Mouse (Mus musculus) E14TG2a.4 (cell line): Measurements from ENCODE around the gene Akirin1.

ENCODE experiments used
- H3K27me3 ChIP-seq: 2 replicates; pipeline ENCODE4 v1.6.1; 2014; ENCODE audit warnings: low read length, control low read depth; ENCODE audit not compliant: insufficient read depth
- H3K36me3 ChIP-seq: 2 replicates; pipeline ENCODE4 v1.6.1; 2014; ENCODE audit warnings: low read length, control low read depth; ENCODE audit not compliant: insufficient read depth
- H3K4me1 ChIP-seq: replicated peaks from 2 replicates; pipeline ENCODE4 v1.6.1; 2014; ENCODE audit warnings: low read depth, low read length, control low read depth
- H3K4me3 ChIP-seq: replicated peaks from 2 replicates; pipeline ENCODE4 v1.5.1; 2014; ENCODE audit warnings: mild to moderate bottlenecking, low read length
- H3K9me3 ChIP-seq: 2 replicates; pipeline ENCODE4 v1.6.1; 2014; ENCODE audit warnings: low read length, control low read depth
- CTCF ChIP-seq: conservative IDR thresholded peaks from 2 replicates; pipeline ENCODE4 v1.5.1; 2014; ENCODE audit warnings: low read length
- NANOG ChIP-seq: IDR thresholded peaks from 2 replicates; pipeline ENCODE4 v1.6.1; 2014; ENCODE audit warnings: borderline replicate concordance, low read length, mixed read lengths
- POU5F1 ChIP-seq: IDR thresholded peaks from 2 replicates; pipeline ENCODE4 v1.6.1; 2014; ENCODE audit warnings: low read length, borderline replicate concordance

Akirin1 gene

DNA sequence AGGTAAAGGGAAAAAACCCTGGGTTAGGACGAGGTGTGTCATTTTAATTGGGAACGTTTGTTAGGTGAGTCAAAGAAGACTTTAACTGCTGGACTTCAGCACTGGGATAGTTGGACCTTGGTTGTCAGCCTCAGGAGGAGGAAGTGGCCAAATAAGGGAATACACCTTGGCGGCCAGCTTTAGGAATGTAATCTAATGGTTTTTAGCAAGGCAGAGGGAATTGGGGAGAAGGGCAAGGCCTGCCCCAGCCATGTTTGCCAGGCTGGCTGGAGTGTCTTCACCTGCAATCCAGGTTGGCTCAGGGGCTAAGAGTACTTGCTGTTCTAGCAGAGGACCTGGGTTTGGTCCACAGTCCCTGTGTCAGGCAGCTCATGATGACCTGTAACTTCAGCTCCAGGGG lies 17.7 kb upstream of the Akirin1 start:
- peaks cover 24% of the 10 kb centered on the region for H3K4me1 ChIP-seq
- H3K9me3 ChIP-seq, result no peaks in the 10 kb centered on the region
- H3K36me3 ChIP-seq, result no peaks in the 10 kb centered on the region
- no peaks in the 10 kb centered on the region for H3K27me3 ChIP-seq
- no peak overlapping the region for H3K4me3 ChIP-seq
- TF ChIP-seq CTCF (no peak), POU5F1 (no peak), NANOG (no peak)

DNA sequence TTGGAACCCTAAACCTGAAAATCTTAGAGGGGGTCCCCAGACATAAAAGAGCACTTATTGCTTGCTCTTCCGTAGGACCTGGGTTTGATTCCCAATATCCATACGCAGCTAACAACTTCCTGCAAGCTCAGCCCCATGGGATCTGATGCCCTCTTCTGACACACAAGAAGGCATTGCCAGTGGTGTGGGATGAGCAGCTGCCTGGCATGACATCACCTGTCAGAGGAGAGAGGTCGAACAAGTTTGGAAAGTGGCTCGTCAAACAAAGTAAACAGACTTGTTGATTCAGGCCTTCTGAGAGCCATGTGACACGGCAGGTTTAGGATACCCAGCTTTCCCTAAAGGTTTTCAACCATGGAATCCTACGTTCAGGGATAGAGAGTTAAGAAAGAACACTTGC lies 14.9 kb upstream of the Akirin1 start:
- H3K36me3 ChIP-seq, result no peaks in the 10 kb centered on the region
- H3K4me3 ChIP-seq, result no peak overlapping the region
- H3K9me3 ChIP-seq, result no peaks in the 10 kb centered on the region
- peaks cover 26% of the 10 kb centered on the region for H3K4me1 ChIP-seq
- H3K27me3 ChIP-seq, result no peaks in the 10 kb centered on the region
- no peak for TF ChIP-seq NANOG
- no peak for TF ChIP-seq POU5F1

DNA sequence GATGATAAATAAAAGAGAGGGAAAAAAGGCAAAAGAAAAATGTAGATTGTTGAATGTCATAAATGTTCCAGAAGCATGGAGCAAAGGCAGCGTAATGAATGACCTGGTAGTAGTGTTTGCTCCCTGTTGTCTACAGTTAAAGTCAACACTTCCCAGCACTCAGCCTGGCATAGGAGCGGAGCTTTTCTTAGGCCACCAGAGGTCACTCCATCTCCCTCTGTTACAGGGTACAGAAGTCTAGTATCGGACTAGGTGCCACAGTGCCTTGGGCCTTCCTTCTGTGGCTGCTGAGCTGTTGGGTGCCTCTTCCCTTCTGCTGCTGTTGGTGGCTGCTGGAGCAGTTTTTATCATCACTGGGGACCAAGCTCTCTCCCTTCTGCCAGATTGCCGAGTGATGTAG lies 8.2 kb upstream of the Akirin1 start:
- no peaks in the 10 kb centered on the region for H3K9me3 ChIP-seq
- no peak overlapping the region for H3K4me3 ChIP-seq
- no peak for TF ChIP-seq POU5F1
- peak; percentile 28 for TF ChIP-seq CTCF
- TF ChIP-seq NANOG, result no peak
- no peaks in the 10 kb centered on the region for H3K36me3 ChIP-seq
- H3K27me3 ChIP-seq, result no peaks in the 10 kb centered on the region
- 0 out of 2 replicates have a peak, but pooled peaks cover 4% of the 10 kb centered on the region for H3K4me1 ChIP-seq

DNA sequence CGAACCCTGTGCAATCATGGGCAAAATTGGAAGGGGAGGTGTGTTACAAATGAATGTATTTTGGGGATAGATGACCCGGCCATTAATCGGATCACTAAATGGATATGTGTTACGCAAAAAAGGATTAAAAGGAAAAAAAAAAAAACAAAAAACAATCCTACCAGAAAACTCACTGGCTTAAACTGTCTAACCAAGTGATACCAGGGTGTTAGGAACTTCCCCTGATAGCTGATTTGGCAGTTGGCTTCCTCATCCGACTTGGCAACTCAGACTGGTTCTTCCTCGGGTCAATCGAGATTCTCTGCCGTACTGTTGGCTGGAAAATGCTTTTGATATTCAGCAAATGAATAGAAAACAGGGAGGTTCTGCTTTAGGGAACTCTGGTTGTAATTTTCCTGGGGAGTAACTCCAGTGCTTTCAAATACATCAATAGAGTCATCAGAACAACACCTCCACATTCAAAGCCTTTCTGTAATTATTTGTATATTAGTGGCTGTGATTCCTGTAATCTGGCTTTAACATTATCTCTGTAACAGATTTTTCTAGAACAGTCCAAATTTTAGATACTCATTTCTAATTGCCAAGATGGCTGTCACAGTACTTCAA lies 665 bp upstream of the Akirin1 start:
- Histone ChIP-seq H3K9me3 (no peaks in the 10 kb centered on the region), H3K27me3 (peaks cover 4% of the 10 kb centered on the region; the same call in 1 of the 2 replicates), H3K36me3 (peaks cover 9% of the 10 kb centered on the region; the same call in 1 of the 2 replicates), H3K4me3 (peak overlapping the region; percentile 98), H3K4me1 (peaks cover 42% of the 10 kb centered on the region)
- TF ChIP-seq CTCF (no peak), NANOG (no peak), POU5F1 (no peak)

DNA sequence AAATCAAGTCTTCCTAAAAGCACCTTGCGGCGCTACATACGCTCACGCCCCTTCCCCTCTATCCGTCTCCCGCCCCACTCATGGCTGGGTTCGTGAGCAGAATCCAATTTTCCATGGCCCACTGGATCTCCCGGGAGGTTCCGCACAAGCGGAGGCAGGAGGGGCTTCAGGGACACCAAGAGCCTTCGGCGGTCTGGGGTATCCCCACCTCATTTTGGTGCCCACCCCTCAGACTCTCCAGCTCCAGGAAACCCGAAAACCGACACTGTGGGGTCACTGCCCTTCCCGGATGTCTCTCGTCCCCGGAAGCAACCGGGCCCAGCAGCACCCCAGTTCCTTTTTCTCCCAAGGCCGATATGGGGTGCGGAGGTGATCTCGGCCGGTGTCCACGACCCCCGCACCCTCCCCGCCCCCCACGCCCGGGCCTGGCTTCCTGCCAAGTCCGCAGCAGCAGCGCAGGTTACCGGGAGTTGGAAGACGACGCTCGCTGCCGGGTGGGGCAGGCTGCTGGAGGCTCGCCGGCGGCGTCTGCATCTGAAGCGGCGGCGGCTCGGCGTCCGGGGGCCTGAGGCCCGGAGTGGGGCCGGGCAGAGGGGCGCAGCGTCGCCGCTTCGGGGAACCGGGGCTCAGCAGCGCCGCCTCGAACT lies 538 bp downstream of the Akirin1 start:
- Histone ChIP-seq H3K27me3 (peaks cover 4% of the 10 kb centered on the region; the same call in 1 of the 2 replicates), H3K9me3 (no peaks in the 10 kb centered on the region), H3K36me3 (peaks cover 9% of the 10 kb centered on the region; the same call in 1 of the 2 replicates), H3K4me3 (peak overlapping the region; percentile 98), H3K4me1 (peaks cover 51% of the 10 kb centered on the region)
- TF ChIP-seq CTCF (no peak), NANOG (no peak), POU5F1 (no peak)

DNA sequence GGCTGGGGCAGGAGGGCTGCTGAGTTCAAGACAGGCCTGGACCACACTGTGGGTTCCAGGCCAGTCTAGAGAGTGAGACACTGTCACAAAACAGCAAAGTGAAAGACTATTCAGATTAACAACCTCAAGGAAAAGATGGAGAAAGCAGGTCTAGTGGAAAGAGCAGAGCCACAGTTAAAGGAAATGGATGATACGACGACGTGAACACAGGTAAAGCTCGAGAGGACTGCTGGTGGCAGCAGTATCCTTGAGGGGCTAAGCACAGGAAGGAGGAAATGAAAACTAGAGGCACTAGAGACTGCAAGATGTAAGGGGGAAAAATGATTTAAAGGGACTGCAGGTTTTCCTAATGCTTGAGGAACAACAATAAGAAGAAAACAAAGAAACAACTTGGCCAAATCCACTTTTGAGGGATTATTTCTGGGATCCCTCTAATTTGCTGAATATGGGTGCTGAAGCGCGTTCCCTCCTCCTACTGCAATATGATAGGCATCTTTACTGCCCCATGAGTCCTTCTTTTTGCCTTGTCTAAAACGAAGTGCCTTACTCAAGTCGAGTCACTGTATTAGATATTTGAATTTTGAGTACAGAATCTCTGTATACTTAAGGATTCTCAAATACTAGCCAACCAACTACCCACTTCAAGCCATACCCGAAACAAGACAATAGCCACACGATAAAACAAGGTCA lies 1.3 kb downstream of the Akirin1 start:
- Histone ChIP-seq H3K9me3 (no peaks in the 10 kb centered on the region), H3K36me3 (peaks cover 9% of the 10 kb centered on the region; the same call in 1 of the 2 replicates), H3K4me3 (peak overlapping the region; percentile 98), H3K27me3 (peaks cover 4% of the 10 kb centered on the region; the same call in 1 of the 2 replicates), H3K4me1 (peaks cover 54% of the 10 kb centered on the region)
- TF ChIP-seq NANOG (no peak), CTCF (no peak), POU5F1 (no peak)

DNA sequence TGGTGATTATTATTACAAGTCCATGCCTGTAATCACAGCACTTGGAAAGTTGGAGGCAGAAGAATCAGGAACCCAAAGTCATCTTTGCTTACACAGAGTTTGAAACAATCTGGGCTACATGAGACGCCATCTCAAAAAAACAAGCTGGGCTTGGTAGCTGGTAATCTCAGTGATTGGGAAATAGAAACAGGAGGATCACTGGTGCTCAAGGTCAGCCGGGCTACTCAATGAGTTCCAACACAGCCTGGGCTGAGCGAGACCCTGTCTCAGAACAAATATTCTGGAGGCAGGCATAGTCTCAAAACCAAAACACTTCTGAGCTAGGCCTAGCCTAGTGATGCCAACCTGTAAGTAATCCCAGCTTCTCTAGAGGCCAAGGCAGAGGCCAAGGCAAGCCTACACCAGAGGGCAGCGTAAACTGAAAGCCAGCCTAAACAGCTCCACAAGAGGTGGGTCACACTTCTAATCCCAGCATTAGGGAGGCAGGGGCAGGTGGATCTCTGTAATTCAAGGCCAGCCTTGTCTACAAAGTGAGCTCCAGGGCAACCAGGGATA lies 4.8 kb downstream of the Akirin1 start:
- TF ChIP-seq NANOG, result no peak

DNA sequence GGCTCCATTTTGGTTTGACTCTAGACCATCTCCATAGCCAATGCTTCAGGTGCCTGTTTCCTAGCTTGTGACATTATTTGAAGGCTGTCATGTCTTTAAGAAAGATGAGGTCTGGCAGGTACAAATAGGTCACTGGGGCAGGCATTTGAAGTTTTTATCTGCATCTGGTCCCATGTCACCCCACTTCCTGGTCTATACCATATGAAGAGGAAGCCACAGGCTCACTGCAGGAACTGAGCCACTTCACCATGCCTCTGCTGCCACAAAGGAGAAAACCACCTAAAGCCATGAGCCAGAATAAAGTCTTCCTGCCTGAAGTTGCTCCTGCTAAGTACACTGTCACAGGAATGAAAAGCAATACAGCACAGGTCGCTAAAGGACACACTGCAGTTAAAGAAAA lies 7.3 kb downstream of the Akirin1 start:
- no peak overlapping the region for H3K4me3 ChIP-seq
- no peaks in the 10 kb centered on the region for H3K27me3 ChIP-seq
- peaks cover 31% of the 10 kb centered on the region for H3K4me1 ChIP-seq
- TF ChIP-seq NANOG (no peak), POU5F1 (no peak), CTCF (no peak)
- no peaks in the 10 kb centered on the region for H3K9me3 ChIP-seq
- H3K36me3 ChIP-seq, result peaks cover 67% of the 10 kb centered on the region

More for the DNA sequence above, 4.8 kb downstream of the Akirin1 start:
- Histone ChIP-seq H3K9me3 (no peaks in the 10 kb centered on the region), H3K36me3 (peaks cover 43% of the 10 kb centered on the region), H3K4me3 (no peak overlapping the region), H3K4me1 (peaks cover 45% of the 10 kb centered on the region), H3K27me3 (no peaks in the 10 kb centered on the region)

DNA sequence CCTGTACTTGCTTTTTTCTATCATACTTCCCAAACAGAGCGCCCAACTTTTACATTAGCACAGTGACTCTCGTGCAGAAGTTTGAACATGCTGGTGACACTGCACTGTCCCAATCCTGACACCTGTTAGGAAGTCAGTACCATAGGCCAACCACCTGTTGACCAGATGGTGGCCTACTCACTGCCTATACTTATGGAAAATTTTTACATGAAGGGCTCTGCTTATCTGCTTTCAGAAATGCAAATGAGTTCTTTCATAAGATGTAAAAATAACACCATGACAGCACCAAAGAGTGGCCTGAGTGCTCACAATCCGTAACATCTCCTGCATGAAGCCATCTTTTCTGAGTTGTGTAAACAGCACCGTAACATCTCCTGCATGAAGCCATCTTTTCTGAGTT lies 11.4 kb downstream of the Akirin1 start:
- Histone ChIP-seq H3K4me3 (no peak overlapping the region), H3K36me3 (peaks cover 86% of the 10 kb centered on the region), H3K4me1 (peaks cover 4% of the 10 kb centered on the region; the same call in 1 of the 2 replicates), H3K9me3 (no peaks in the 10 kb centered on the region), H3K27me3 (no peaks in the 10 kb centered on the region)
- TF ChIP-seq NANOG (no peak), CTCF (no peak), POU5F1 (no peak)
